Mouse (Mus musculus) kidney, adult 2 months (tissue): ENCODE results near the gene Eif3i.

Experiments
- CTCF ChIP-seq: fragments of 200-500 bp; conservative IDR thresholded peaks from 2 replicates; pipeline ENCODE4 v1.5.1; 2011; ENCODE audit warnings: low read depth, mild to moderate bottlenecking, control low read depth, low read length, moderate library complexity, mixed read lengths; ENCODE audit not compliant: insufficient read depth, insufficient read length
- POLR2A ChIP-seq: fragments of 200-500 bp; IDR thresholded peaks from one replicate; pipeline ENCODE4 v1.6.1; 2011; ENCODE audit warnings: low read depth, low read length, control low read depth

DNA sequence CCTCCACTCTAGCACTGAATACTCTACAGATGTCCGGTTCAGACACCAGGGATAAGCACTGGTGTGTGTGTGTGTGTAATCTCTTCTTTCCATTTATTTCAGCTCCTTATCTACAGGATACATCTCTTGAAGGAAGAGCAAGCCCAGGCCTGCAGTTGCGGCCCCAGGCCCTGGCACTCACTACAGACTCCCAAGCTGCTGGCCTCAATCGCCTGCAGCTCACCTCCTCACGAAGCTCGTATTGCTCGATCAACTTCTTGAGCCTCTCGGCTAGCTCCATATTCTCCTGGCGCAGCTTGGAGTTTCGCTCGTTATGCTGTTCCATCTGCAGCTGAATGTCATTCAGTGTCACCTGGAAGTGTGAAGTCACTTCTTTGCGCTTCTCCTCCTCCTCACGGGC, 31.4 kb upstream of the Eif3i start:
- no peak for TF ChIP-seq CTCF
- no peak for TF ChIP-seq POLR2A
